Mouse (Mus musculus): ENCODE measurements at regions not wholly inside any gene's neighbourhood (a gene's known extent, or its start where the extent isn't known, plus 50 kb on each side); places are given as distances from the start of the nearest gene placed in this dataset.

DNA sequence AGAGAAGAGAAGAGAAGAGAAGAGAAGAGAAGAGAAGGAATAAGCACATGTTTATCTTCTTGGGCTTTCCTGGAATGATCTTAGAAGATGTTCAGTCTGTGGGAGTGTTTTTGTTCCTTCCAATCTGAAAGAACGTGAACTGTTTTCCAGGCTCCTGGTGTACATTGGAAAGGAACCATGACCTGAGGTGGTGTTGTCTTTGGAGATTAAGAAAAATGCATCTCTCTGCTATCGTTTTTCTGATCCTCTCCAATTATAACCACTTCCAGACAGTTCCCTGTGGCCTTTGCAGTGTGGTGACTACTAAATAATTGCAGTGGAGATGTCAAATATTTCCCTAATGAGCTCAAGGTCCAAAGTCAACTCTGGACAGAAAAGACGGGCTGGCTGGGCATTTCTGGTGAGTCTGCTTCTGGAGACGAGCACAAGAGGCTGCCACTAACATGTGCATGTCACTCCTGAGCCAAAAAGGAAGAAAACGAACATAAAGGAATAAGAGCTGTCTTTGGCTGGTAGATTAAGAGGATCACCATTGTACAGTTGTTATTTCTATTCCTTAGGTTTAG is 431.7 kb downstream of the Adgrl2 start:
- TF ChIP-seq POLR2A (IDR thresholded peaks at IDR 0.05; ENCODE audit: borderline replicate concordance, extremely low read depth, insufficient read depth, insufficient read length, poor library complexity, severe bottlenecking), result no peak
- no peak for TF ChIP-seq CTCF (IDR thresholded peaks at IDR 0.05; ENCODE audit: borderline replicate concordance, extremely low read depth, insufficient read depth, insufficient read length)
- DNase-seq (ENCODE audit: low read depth), result peak; percentile 5

DNA sequence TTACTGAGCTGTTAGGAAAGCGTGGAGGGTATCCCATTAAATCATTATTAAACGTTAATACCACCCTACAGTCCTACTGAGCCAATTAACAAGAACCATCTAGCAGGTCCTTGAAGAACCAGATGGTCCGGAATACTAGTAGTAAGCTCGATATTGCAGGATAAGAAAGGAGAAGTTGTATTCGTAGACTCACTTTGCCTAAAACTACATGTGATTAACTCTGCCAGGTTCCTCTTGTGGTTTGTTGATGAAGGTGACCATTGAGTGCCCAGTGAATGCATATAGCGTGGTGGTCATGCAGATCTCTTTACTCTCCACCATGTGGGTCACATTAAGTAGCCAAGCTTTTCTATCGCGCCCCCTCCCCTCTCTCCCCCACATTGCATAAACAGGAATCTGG is 435.0 kb downstream of the Adgrl2 start:
- DNase-seq (ENCODE audit: low read depth), result no peak
- no peak for TF ChIP-seq CTCF (IDR thresholded peaks at IDR 0.05; ENCODE audit: borderline replicate concordance, extremely low read depth, insufficient read depth, insufficient read length)
- TF ChIP-seq POLR2A (IDR thresholded peaks at IDR 0.05; ENCODE audit: borderline replicate concordance, extremely low read depth, insufficient read depth, insufficient read length, poor library complexity, severe bottlenecking), result no peak

DNA sequence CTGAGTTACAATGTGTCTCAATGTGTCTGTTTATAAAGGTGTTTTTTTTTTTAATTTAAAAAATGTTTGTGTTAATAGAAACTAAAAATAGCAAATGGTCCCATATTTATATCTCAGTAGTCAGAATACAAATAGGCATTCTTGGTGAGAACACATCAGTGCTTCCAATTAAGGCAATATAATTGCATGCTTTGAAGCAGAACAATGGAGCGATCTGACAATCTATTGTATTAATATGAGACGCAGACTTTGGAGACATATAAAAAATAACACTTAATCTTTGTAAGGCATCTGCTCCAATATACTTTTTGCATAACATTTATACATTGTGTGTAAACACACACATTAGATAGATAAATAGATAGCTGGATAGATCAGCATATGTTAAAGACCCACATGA is 439.6 kb downstream of the Adgrl2 start:
- TF ChIP-seq POLR2A (IDR thresholded peaks at IDR 0.05; ENCODE audit: borderline replicate concordance, extremely low read depth, insufficient read depth, insufficient read length, poor library complexity, severe bottlenecking) (no peak), CTCF (IDR thresholded peaks at IDR 0.05; ENCODE audit: borderline replicate concordance, extremely low read depth, insufficient read depth, insufficient read length) (no peak)
- no peak for DNase-seq (ENCODE audit: low read depth)

DNA sequence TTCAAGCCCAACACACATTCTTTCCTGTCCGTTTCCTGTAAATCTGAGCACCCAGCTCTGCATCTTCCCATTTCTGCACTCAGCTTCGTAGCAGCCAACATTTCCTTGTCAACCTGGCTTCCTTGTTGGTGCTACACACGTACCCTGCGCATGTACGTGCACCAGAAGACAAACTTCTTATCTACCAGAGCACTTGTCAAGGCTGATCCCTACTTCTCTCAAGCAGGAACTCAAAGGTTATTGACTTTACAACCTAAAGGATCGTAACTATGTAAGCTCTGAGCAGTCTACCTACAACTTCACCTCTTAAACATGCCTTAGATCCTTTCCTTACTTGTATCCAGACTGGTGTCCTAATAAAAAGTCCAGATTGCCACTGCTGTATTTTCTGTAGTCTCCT is 445.4 kb downstream of the Adgrl2 start:
- no peak for DNase-seq (ENCODE audit: low read depth)
- TF ChIP-seq CTCF (IDR thresholded peaks at IDR 0.05; ENCODE audit: borderline replicate concordance, extremely low read depth, insufficient read depth, insufficient read length) (no peak), POLR2A (IDR thresholded peaks at IDR 0.05; ENCODE audit: borderline replicate concordance, extremely low read depth, insufficient read depth, insufficient read length, poor library complexity, severe bottlenecking) (no peak)

DNA sequence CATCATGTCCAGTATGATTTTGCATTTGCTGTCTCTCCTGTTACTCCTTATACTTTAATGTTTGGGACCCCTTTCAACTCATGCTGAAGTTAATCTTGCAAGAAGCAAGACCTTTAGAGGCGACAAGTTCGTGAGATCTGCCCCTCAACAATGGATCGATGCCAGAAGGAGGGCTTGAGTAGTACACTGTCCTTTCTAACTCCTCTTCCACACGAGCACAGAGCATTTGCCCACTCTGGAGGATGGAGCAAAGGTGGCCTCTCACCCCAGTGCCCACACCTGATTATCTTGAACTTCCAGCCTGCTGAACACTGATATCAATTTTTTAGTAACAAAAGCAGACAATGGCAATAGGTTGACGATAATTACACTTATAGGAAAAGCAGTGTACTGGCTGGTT is 448.1 kb downstream of the Adgrl2 start:
- DNase-seq (ENCODE audit: low read depth), result no peak
- TF ChIP-seq POLR2A (IDR thresholded peaks at IDR 0.05; ENCODE audit: borderline replicate concordance, extremely low read depth, insufficient read depth, insufficient read length, poor library complexity, severe bottlenecking) (no peak), CTCF (IDR thresholded peaks at IDR 0.05; ENCODE audit: borderline replicate concordance, extremely low read depth, insufficient read depth, insufficient read length) (no peak)

DNA sequence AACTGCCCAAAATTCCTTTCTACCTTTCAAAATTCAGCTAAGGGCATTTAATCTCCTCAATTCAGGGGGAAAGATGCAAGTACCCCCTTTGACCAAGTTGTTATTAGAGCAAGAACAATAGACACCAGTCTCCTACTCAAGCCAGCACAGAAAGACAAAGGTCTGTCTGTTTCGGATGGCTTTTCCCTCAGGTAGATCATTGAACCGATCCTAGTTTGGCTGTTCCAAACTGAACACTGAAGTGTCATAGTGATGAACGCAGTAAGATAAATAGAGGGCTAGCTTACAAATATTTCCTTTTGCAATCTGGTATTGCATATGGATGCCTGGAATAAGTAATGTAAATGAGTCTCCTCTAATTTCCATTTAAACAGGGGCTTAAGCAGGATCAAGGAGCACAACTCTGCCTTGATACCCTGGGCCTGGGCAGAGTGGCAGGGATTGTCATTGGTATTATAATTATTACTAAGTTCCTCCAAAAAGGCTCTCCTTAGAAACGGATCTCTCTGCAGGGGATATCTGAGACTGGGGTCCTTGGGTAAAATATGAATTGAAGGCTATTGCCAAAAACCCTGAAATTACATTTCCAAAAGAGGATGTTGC is 452.6 kb downstream of the Adgrl2 start:
- TF ChIP-seq CTCF (IDR thresholded peaks at IDR 0.05; ENCODE audit: borderline replicate concordance, extremely low read depth, insufficient read depth, insufficient read length) (no peak), POLR2A (IDR thresholded peaks at IDR 0.05; ENCODE audit: borderline replicate concordance, extremely low read depth, insufficient read depth, insufficient read length, poor library complexity, severe bottlenecking) (no peak)
- peak; percentile 53 for DNase-seq (ENCODE audit: low read depth)

DNA sequence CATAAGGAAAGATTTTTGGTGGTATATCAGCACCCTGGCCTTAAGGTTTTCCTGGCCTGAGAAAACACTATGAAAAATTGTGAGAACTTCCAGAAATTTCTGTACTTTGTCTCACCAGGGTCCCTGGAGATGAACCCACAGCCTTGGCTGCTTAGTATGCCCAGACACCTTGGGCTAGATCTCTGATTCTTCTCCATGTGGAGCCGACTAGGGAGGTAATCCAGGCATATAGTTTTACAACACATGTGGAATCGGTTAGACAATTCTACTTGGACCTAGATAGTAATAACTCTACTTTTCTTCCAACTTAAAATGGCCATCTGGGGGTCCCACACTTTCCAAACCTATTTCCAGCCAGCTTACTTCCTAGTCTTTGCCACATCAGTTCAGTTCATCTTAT is 460.5 kb downstream of the Adgrl2 start:
- DNase-seq (ENCODE audit: low read depth), result no peak
- TF ChIP-seq POLR2A (IDR thresholded peaks at IDR 0.05; ENCODE audit: borderline replicate concordance, extremely low read depth, insufficient read depth, insufficient read length, poor library complexity, severe bottlenecking) (no peak), CTCF (IDR thresholded peaks at IDR 0.05; ENCODE audit: borderline replicate concordance, extremely low read depth, insufficient read depth, insufficient read length) (no peak)

- TF ChIP-seq POLR2A (IDR thresholded peaks at IDR 0.05; ENCODE audit: borderline replicate concordance, extremely low read depth, insufficient read depth, insufficient read length, poor library complexity, severe bottlenecking) (no peak), CTCF (IDR thresholded peaks at IDR 0.05; ENCODE audit: borderline replicate concordance, extremely low read depth, insufficient read depth, insufficient read length) (no peak)
- DNase-seq (ENCODE audit: low read depth), result no peak
Measured at GRCm38 (mm10) chr3:148510381-148510780, 480.0 kb downstream of the Adgrl2 start.

DNA sequence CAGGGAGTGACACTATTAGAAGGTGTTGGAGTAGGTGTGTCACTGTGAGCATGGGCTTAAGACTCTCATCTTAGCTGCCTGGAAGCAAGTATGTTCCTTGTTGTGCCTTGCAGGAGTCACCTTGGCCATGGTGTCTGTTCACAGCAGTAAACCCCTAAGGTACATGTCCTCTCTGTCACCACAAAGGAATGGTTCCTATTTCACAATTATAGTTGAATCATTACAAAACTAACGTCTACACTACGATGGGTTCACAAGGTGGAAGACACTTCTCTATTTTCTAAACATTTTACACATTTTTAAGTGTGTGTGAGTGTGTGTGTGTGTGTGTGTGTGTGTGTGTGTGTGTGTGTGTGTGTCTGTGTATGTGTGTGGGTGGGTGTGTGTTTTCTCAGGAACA is 485.4 kb downstream of the Adgrl2 start:
- no peak for DNase-seq (ENCODE audit: low read depth)
- TF ChIP-seq POLR2A (IDR thresholded peaks at IDR 0.05; ENCODE audit: borderline replicate concordance, extremely low read depth, insufficient read depth, insufficient read length, poor library complexity, severe bottlenecking), result no peak
- TF ChIP-seq CTCF (IDR thresholded peaks at IDR 0.05; ENCODE audit: borderline replicate concordance, extremely low read depth, insufficient read depth, insufficient read length), result no peak

DNA sequence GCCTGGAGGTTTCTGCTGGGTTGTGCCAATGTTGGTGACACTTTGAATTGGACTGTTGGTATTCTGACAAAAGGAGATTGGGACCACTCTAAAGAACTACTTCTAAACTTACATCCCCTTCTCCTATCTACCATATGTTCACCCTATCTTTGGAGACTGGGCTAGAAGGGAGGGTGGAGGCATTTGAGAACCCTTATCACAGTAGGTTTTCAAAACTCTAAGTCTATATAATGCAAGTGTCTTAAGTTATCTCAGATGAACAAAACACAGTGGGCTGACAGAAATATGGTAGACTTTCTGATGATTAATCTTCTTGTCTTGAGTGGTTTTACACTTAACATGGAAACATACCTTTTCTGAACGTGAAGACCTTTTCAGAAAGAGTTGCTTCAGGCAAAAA is 486.9 kb downstream of the Adgrl2 start:
- TF ChIP-seq POLR2A (IDR thresholded peaks at IDR 0.05; ENCODE audit: borderline replicate concordance, extremely low read depth, insufficient read depth, insufficient read length, poor library complexity, severe bottlenecking) (no peak), CTCF (IDR thresholded peaks at IDR 0.05; ENCODE audit: borderline replicate concordance, extremely low read depth, insufficient read depth, insufficient read length) (no peak)
- DNase-seq (ENCODE audit: low read depth), result no peak

GRCm38 (mm10) chr3:148501801-148502200 is 488.6 kb downstream of the Adgrl2 start:
- no peak for TF ChIP-seq POLR2A (IDR thresholded peaks at IDR 0.05; ENCODE audit: borderline replicate concordance, extremely low read depth, insufficient read depth, insufficient read length, poor library complexity, severe bottlenecking)
- DNase-seq (ENCODE audit: low read depth), result no peak

DNA sequence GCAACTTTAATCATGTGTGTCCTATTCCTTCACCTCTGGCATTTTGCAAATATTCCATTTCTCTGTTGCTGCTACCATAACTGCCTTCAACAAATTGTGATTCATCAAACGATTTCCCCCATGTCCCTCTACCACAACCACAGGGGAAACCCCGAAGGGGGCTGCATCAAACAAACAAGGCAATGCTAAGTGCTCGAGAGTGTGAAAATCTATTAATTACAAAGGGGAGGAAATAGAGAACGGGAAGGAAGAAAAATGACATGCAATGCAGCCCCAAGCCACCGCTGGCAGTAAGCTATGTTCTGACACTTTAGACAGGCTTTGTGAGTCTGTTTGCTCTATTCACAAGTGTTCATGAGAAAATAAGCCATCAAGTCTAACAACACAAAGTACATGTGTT is 493.7 kb downstream of the Adgrl2 start:
- TF ChIP-seq POLR2A (IDR thresholded peaks at IDR 0.05; ENCODE audit: borderline replicate concordance, extremely low read depth, insufficient read depth, insufficient read length, poor library complexity, severe bottlenecking) (no peak), CTCF (IDR thresholded peaks at IDR 0.05; ENCODE audit: borderline replicate concordance, extremely low read depth, insufficient read depth, insufficient read length) (no peak)

More for the DNA sequence above, 493.7 kb downstream of the Adgrl2 start:
- peak; percentile 13 for DNase-seq (ENCODE audit: low read depth)
